ENCODE assay signal across 27 mouse cellular contexts in the genomic region with DNA sequence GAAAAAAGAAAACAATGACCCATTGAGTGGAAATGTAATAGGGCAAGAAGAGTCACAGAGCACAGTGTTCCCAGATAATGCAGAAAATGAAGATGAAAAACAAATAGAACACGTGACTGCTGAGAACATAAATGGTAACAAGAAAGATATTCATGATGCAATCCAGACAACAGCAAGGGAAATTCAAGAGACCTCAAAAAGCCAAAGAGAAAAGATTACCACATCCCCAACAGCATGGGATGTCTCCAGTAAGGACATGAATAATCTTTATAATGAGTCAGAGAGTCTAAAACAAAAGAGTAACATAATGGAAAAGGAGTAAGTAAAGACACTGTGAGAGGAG. TPM values are rescaled to one million over a fixed set of nuclear protein-coding genes. Genes with fewer than 3 reads are reported as not detected.
DNase-seq lines count a peak whose midpoint lies in the region; ATAC-seq and TF ChIP-seq lines count a peak whose summit lies in the region.
"Had no signal": no experiment of that assay in that cellular context is flagged by ENCODE, and none has a peak within 500 bp of the region (broad histone marks: within the 10 kb centered on the region; RNA-seq: fewer than 3 reads in every experiment).

No protein-coding gene starts in this region.

- no peaks in the 10 kb centered on the region for H3K36me3 ChIP-seq in forebrain, embryonic 13.5 days (ENCODE audit: poor library complexity, severe bottlenecking)
- no peaks in the 10 kb centered on the region for H3K36me3 ChIP-seq in forebrain, embryonic 12.5 days (replicated peaks)
- no peaks in the 10 kb centered on the region for H3K36me3 ChIP-seq in neural tube, embryonic 13.5 days
- H3K36me3 ChIP-seq: embryonic facial prominence, embryonic 10.5 days; G1E; heart, embryonic 12.5 days had no signal

- 0 out of 2 replicates have a peak, but pooled peaks have one; percentile 3 for ATAC-seq in forebrain, embryonic 13.5 days
- no peak for ATAC-seq in forebrain, embryonic 12.5 days (ENCODE audit: low FRiP score)
- ATAC-seq in granulocyte monocyte progenitor cell, adult 5-6 weeks (replicated peaks; ENCODE audit: poor library complexity, severe bottlenecking), result 0 out of 2 replicates have a peak, but pooled peaks have one; percentile 20
- ATAC-seq in neural tube, embryonic 13.5 days (ENCODE audit: low read depth), result 0 out of 2 replicates have a peak, but pooled peaks have one; percentile 11
- ATAC-seq: inflammation-experienced regulatory T-cells, adult 6 months had no signal

- no peak overlapping the region for H3K27ac ChIP-seq in forebrain, embryonic 13.5 days
- H3K27ac ChIP-seq in forebrain, embryonic 12.5 days, result no peak overlapping the region
- peak overlapping the region; percentile 10; the same call in 1 of the 2 replicates for H3K27ac ChIP-seq in left cerebral cortex, adult 2 months
- no peak overlapping the region for H3K27ac ChIP-seq in neural tube, embryonic 13.5 days (replicated peaks)
- H3K27ac ChIP-seq: embryonic facial prominence, embryonic 10.5 days had no signal

- DNase-seq in left cerebral cortex, adult 2 months (ENCODE audit: extremely low spot score in 1 of 2, low spot score in 2 of 2), result no peak
- DNase-seq in left cerebral cortex, postnatal 36 days (ENCODE audit: low spot score in 2 of 2), result no peak
- no peak for DNase-seq in embryo, embryonic 11 days
- no peak for DNase-seq in adrenal gland, postnatal 25 days
- DNase-seq: adrenal gland, postnatal 36 days; cerebellum, postnatal 36 days; gastrocnemius, postnatal 36 days; heart, postnatal 14 days; kidney, adult 2 months; kidney, postnatal 10 days; left cerebral cortex, postnatal 4 days; lung, adult 18-20 months; lung, postnatal 14 days; thymus, postnatal 14 days had no signal

- intact Hi-C loops in left cerebral cortex, adult 2 months (cut with DNase I), result no loop called here
- intact Hi-C loops in left cerebral cortex, postnatal 36 days (cut with DNase I), result no loop called here

- no peaks in the 10 kb centered on the region for H3K27me3 ChIP-seq in forebrain, embryonic 13.5 days
- no peaks in the 10 kb centered on the region for H3K27me3 ChIP-seq in forebrain, embryonic 12.5 days
- no peaks in the 10 kb centered on the region for H3K27me3 ChIP-seq in neural tube, embryonic 13.5 days
- H3K27me3 ChIP-seq: heart, embryonic 12.5 days; megakaryocyte, embryonic 14.5 days had no signal

- no peak for TF ChIP-seq CTCF in left cerebral cortex, adult 2 months (IDR thresholded peaks at IDR 0.05)

- H3K9me3 ChIP-seq in forebrain, embryonic 13.5 days (replicated peaks), result no peaks in the 10 kb centered on the region
- no peaks in the 10 kb centered on the region for H3K9me3 ChIP-seq in forebrain, embryonic 12.5 days
- no peaks in the 10 kb centered on the region for H3K9me3 ChIP-seq in neural tube, embryonic 13.5 days
- H3K9me3 ChIP-seq: embryonic facial prominence, embryonic 10.5 days; G1E; heart, embryonic 12.5 days; megakaryocyte, embryonic 14.5 days had no signal

- no peaks in the 10 kb centered on the region for H3K4me1 ChIP-seq in forebrain, embryonic 13.5 days
- no peaks in the 10 kb centered on the region for H3K4me1 ChIP-seq in forebrain, embryonic 12.5 days
- no peaks in the 10 kb centered on the region for H3K4me1 ChIP-seq in neural tube, embryonic 13.5 days (replicated peaks)
- H3K4me1 ChIP-seq: embryonic facial prominence, embryonic 10.5 days; heart, embryonic 12.5 days had no signal

- no peak overlapping the region for H3K4me2 ChIP-seq in forebrain, embryonic 13.5 days
- no peak overlapping the region for H3K4me2 ChIP-seq in forebrain, embryonic 12.5 days
- no peak overlapping the region for H3K4me2 ChIP-seq in neural tube, embryonic 13.5 days
- H3K4me2 ChIP-seq: heart, embryonic 12.5 days had no signal

- no peak overlapping the region for H3K9ac ChIP-seq in forebrain, embryonic 13.5 days
- no peak overlapping the region for H3K9ac ChIP-seq in forebrain, embryonic 12.5 days
- no peak overlapping the region for H3K9ac ChIP-seq in neural tube, embryonic 13.5 days
- H3K9ac ChIP-seq: heart, embryonic 12.5 days had no signal

- no peak overlapping the region for H3K4me3 ChIP-seq in forebrain, embryonic 13.5 days
- no peak overlapping the region for H3K4me3 ChIP-seq in forebrain, embryonic 12.5 days (replicated peaks)
- H3K4me3 ChIP-seq in left cerebral cortex, adult 2 months, result no peak overlapping the region
- no peak overlapping the region for H3K4me3 ChIP-seq in neural tube, embryonic 13.5 days
- H3K4me3 ChIP-seq: embryonic facial prominence, embryonic 10.5 days; heart, embryonic 12.5 days; megakaryocyte, embryonic 14.5 days had no signal

- 67% methylated on average over 1 of the region's 1 CpGs for WGBS in forebrain, embryonic 13.5 days
- WGBS in forebrain, embryonic 12.5 days, result 59% methylated on average over 1 of the region's 1 CpGs
- 30% methylated on average over 1 of the region's 1 CpGs for WGBS in neural tube, embryonic 13.5 days

RNA-seq across cellular contexts. Expression of a gene that starts 0.4 kb away (rescaled TPM):
- not detected in 2 replicates for polyA plus RNA-seq in forebrain, embryonic 13.5 days (2015; fragmentation: Nextera tagmentation; extraction: Ambion mirVana)
- not detected in 2 replicates for polyA plus RNA-seq in forebrain, embryonic 12.5 days (2016; fragmentation: Nextera tagmentation; extraction: Ambion mirVana)
- total RNA-seq in left cerebral cortex, adult 2 months (2021), result not detected
- total RNA-seq in left cerebral cortex, postnatal 36 days (2021), result not detected
- total RNA-seq in granulocyte monocyte progenitor cell, adult 5-6 weeks (2014; fragmentation: Nextera tagmentation), result not detected in 2 replicates
- total RNA-seq in granulocyte monocyte progenitor cell, adult 5-6 weeks (2017), result not detected in 2 replicates
- polyA plus RNA-seq in neural tube, embryonic 13.5 days (2015; fragmentation: Nextera tagmentation; extraction: Ambion mirVana), result not detected in 2 replicates
- total RNA-seq in adrenal gland, postnatal 25 days (2021), result not detected in 2 replicates
- total RNA-seq: adrenal gland, postnatal 36 days; gastrocnemius, postnatal 36 days; liver, adult 2 months had no signal
- polyA plus RNA-seq: cerebellum, adult 2 months; embryonic facial prominence, embryonic 10.5 days; forebrain, embryonic 11.5 days; G1E; inflammation-experienced regulatory T-cells, adult 6 months; kidney, adult 2 months; liver, adult 2 months; small intestine, adult 2 months had no signal

RNA-seq across cellular contexts. Expression of a gene that starts 48.1 kb away (rescaled TPM):
- polyA plus RNA-seq in forebrain, embryonic 13.5 days (2015; fragmentation: Nextera tagmentation; extraction: Ambion mirVana), result 1.7 and 3.5 TPM in 2 replicates
- 0.94 and 2.1 TPM in 2 replicates for polyA plus RNA-seq in forebrain, embryonic 12.5 days (2016; fragmentation: Nextera tagmentation; extraction: Ambion mirVana)
- 10 to 100 TPM; 64.7 to 73.6 TPM for total RNA-seq in left cerebral cortex, adult 2 months (2021)
- 10 to 100 TPM; 61.5 to 68.3 TPM for total RNA-seq in left cerebral cortex, postnatal 36 days (2021)
- 53.5 and 76.2 TPM in 2 replicates for total RNA-seq in granulocyte monocyte progenitor cell, adult 5-6 weeks (2014; fragmentation: Nextera tagmentation)
- 45.7 and 57.2 TPM in 2 replicates for total RNA-seq in granulocyte monocyte progenitor cell, adult 5-6 weeks (2017)
- polyA plus RNA-seq in neural tube, embryonic 13.5 days (2015; fragmentation: Nextera tagmentation; extraction: Ambion mirVana), result 1.6 and 2.3 TPM in 2 replicates
- total RNA-seq in adrenal gland, postnatal 25 days (2021), result 4.6 and 12.9 TPM in 2 replicates
- polyA plus RNA-seq: G1E had no signal
